Mouse (Mus musculus) embryonic fibroblast, embryonic 13.5 days (primary cell): ENCODE data around the gene Fnbp1l. TPM values are rescaled to one million over a fixed set of nuclear protein-coding genes. Genes with fewer than 3 reads are reported as not detected.

Source experiments
- H3K27ac ChIP-seq: 2 replicates; pipeline ENCODE4 v1.5.1; 2012; ENCODE audit warnings: low read length, control low read depth, inconsistent platforms; ENCODE audit not compliant: insufficient read depth
- H3K4me1 ChIP-seq: 2 replicates; pipeline ENCODE4 v1.6.1; 2011; ENCODE audit warnings: low read length; ENCODE audit not compliant: control insufficient read depth, insufficient read depth
- H3K4me3 ChIP-seq: 2 replicates; pipeline ENCODE4 v1.5.1; 2011; ENCODE audit warnings: mild to moderate bottlenecking, control low read depth, low read length; ENCODE audit not compliant: insufficient read depth
- CTCF ChIP-seq: IDR thresholded peaks from 2 replicates; pipeline ENCODE4 v1.5.1; 2011; ENCODE audit warnings: mild to moderate bottlenecking, control low read depth, low read length, moderate library complexity, borderline replicate concordance; ENCODE audit not compliant: insufficient read depth
- POLR2A ChIP-seq: IDR thresholded peaks from 2 replicates; pipeline ENCODE4 v1.6.1; 2011; ENCODE audit warnings: low read depth, mild to moderate bottlenecking, control low read depth, low read length, moderate library complexity
- polyA plus RNA-seq: library from polyadenylated mRNA; stranded (reverse); fragments of >200 nt; gene quantifications from 2 replicates; pipeline ENCODE4 v1.2.4, GENCODE M21; 2011; ENCODE audit warnings: low read depth; ENCODE audit not compliant: missing spikeins, insufficient read length

The Fnbp1l gene
- polyA plus RNA-seq, 1 experiment: 65.4 TPM

DNA sequence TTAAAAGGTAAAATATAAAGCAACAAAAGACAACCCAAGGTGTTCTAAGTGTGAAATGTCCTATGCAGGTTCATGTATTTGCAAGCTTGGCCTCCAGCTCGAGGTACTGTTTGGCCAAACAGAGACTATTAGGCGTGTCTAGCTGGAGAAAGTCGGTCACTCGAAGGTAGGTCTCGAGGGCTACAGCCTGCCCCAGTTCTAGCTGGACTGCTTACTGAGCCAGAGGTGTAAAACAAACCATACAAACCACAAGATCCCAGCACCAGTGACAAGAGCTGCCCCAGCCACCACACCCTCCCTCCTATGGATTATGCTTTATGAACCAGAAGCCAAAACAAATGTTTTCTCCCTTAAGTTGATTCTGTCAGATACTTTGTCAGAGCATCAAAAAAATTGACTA is 7.8 kb downstream of the Fnbp1l start:
- H3K27ac ChIP-seq: no peak overlapping the region
- no peak for TF ChIP-seq CTCF
- TF ChIP-seq POLR2A: no peak

DNA sequence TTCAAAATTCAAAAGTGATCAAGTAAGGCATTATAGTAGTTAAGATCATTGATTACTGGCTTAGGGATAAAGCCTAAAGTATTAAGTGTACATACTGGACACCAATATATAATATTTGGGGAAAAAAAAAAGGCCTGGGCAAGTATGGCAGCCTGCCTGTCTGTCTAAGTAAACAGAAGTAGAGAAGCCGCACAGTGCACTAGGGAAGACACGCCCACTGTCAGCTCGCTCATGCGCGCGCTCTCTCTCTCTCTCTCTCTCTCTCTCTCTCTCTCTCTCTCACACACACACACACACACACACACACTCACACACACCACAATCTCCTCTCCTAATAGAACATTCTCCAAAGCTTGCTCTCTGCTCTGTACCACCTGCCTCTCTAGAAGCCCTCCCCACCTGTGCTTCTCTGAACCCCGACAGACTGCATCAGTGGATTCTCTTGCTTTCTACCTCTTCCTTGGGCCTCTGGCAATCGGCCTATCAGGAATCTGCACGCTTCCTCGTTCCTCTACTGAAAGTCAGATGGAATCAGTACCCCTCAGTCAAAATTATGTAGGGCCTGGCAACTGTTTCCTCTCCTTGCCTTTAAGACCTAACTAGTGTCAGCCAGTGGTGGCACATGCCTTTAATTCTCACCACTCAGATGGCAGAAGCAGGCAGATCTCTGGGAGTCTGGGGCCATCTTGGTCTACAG is 13.3 kb downstream of the Fnbp1l start:
- H3K4me1 ChIP-seq: no peaks in the 10 kb centered on the region
- no peak overlapping the region for H3K27ac ChIP-seq
- TF ChIP-seq POLR2A (no peak), CTCF (no peak)
- no peak overlapping the region for H3K4me3 ChIP-seq

More for the DNA sequence above, 7.8 kb downstream of the Fnbp1l start:
- H3K4me3 ChIP-seq: no peak overlapping the region
- no peaks in the 10 kb centered on the region for H3K4me1 ChIP-seq

DNA sequence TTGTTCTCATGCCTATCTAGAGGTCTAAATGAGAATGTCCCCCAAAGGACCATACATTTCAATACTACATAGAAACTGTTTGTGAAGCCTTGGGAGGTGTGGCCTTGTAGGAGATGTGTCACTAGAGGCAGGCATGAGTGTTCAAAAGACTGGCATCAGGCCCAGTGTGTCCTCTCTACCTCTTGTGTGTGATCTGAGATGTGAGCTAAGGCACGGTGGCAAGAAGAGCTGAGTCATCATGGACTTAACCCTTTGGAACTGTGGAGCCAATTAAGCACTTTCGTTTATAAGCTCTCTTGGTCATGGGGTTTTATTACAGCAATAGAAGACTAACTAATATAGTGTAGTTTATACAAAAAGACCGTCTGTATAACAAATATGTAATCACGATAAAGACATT is 16.3 kb downstream of the Fnbp1l start:
- Histone ChIP-seq H3K4me3 (no peak overlapping the region), H3K4me1 (no peaks in the 10 kb centered on the region), H3K27ac (no peak overlapping the region)
- TF ChIP-seq CTCF: no peak
- no peak for TF ChIP-seq POLR2A

DNA sequence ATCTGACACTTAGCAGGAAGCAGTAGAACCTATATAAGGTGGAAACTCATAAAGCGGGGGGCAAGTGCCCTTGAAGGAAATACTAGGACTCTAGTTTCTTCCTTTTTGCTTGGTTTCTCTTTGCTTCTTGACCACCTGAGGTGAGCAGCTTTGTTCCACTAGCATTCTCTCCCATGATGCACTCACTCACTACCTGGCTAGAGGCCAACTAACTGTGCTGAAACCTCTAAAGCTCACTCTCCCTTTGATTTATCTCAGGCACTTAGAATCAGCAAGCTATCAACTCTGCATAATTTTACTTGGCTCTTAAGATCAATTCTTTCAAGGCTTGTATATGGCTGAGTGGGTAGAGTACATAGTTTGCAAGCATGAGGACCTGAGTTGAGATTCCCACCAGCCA is 17.1 kb downstream of the Fnbp1l start:
- H3K4me1 ChIP-seq: no peaks in the 10 kb centered on the region
- TF ChIP-seq CTCF (no peak), POLR2A (no peak)
- H3K4me3 ChIP-seq: no peak overlapping the region
- H3K27ac ChIP-seq: no peak overlapping the region

DNA sequence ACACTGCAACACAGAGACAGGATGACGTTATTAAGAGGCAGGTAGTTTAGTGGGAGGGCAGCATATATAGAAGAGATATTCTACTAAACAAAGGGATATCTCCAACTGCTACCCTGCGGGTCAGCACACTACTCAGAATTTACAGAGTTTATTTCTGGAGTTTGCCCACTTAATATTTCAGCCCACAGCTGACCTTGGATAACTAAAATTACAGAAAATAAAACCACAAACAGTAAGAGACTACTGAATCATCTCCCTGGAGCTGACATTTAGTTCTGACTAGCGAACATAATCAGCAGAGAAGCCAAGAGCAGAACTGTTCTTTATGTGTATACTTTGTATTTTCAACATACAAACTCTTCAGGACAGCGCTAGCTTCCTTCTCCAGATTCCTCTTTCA is 20.2 kb downstream of the Fnbp1l start:
- no peak overlapping the region for H3K27ac ChIP-seq
- H3K4me1 ChIP-seq: no peaks in the 10 kb centered on the region
- TF ChIP-seq CTCF (no peak), POLR2A (no peak)
- H3K4me3 ChIP-seq: no peak overlapping the region

DNA sequence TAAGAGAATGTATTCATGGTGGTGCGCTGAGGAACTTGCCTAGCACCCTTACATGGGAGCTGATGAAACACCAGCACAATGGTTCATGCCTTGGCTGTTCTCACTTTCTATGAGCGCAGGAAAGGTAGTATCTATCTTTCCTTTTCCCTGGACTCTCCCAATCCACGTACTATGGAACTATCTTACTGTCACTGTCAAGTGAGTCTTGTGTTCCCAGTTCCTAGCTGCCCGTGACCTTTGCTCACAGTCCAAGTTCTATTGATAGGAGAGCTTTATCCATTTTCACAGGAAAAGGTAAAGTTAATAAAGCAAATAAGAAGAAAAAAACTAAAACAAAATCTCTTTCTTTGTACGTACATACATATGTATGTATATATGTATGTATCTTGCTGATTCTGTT is 28.7 kb downstream of the Fnbp1l start:
- peaks cover 5% of the 10 kb centered on the region; the same call in 1 of the 2 replicates for H3K4me1 ChIP-seq
- TF ChIP-seq POLR2A (no peak), CTCF (no peak)
- H3K27ac ChIP-seq: no peak overlapping the region
- no peak overlapping the region for H3K4me3 ChIP-seq

DNA sequence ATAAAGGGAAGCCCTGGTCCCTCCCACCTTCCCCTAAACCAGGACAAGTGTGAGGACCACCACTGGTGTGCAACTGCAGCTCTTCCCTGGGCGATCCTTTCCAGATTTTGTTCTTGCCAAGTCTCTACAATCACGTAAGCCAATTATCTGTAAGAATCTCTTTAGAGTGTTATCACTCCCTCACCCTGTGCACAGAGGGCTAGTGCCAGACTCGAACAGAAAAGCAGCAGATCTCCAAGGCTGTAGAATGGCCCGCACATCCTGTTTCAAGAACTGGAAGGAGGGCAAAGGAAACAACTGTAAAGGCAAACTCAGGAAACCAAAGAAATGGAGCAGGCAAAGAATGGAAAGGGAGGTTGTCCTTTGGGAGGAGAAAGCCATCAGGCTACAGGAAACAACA is 29.2 kb downstream of the Fnbp1l start:
- peaks cover 5% of the 10 kb centered on the region; the same call in 1 of the 2 replicates for H3K4me1 ChIP-seq
- H3K4me3 ChIP-seq: no peak overlapping the region
- TF ChIP-seq CTCF: no peak
- no peak for TF ChIP-seq POLR2A
- H3K27ac ChIP-seq: no peak overlapping the region

DNA sequence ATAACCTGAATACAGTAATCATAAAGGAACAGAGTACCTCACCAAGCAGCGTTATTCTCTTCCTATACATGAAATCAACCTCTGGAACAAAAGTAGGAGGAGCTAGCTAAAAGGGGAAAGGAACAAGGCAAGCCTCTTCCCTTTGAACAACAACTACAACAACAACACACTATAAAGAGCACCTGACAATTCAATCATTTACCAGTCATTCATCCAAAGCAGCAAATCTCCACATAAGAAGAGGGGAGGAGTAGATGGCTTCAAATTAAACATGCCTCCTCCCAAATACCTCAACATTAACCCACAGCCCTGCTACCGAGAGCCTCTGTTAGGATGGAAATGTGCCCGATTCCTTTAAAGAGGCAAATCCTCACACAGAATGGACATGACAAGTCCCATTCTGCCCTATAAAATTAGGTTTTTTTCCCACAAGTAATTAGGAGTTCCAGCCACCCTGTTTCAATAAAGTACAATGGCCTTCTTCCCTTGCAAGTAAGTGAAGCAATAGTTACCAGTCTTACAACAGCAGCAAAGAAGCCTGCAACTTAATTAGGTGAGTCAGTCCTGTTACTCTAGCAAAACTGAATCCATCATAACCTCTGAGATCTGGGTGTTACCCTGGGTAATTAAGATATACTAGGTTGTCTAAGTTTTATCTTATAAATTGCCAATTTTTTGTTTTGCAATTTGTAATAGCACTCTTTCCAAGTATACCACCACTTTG is 32.4 kb downstream of the Fnbp1l start:
- Histone ChIP-seq H3K27ac (peak overlapping the region; percentile 89), H3K4me1 (peaks cover 5% of the 10 kb centered on the region; the same call in 1 of the 2 replicates), H3K4me3 (no peak overlapping the region)
- TF ChIP-seq POLR2A (no peak), CTCF (no peak)

DNA sequence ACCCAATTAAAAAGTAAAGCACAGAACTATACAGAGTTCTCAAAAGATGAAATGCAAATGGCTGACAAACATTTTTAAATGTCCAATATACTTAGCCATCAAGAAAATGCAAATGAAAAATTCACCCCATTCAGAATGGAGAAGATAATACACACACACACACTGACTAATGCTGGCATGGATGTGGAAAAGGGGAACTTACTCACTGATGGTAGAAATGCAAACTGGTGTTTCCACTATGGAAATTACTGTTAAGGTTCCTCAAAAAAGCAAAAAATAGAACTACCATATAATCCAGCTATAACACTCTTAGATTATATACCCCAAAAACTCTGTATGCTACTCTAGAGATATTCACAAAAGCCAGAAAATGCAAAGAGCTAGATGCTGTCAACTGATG is 42.2 kb downstream of the Fnbp1l start:
- H3K4me1 ChIP-seq: no peaks in the 10 kb centered on the region
- no peak overlapping the region for H3K27ac ChIP-seq
- TF ChIP-seq CTCF (no peak), POLR2A (no peak)
- H3K4me3 ChIP-seq: no peak overlapping the region

DNA sequence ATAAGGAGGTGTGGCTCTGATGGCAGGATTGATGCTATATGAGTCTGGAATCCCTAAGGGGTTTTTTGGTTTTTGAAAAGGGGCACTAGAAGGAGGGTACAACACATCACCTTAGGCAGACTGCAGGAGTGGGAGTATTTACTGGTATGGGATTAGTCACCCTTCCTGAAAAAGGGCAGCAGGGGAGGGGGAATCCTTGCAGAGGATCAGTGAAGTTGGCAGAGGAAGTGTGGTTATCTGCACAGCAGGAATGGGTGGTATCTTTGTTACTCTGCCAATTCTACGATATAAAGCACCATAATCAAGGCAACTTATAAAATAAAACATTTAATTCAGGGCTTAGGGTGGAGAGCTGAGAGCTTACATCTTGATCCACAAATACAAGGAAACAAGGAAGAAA is 44.6 kb downstream of the Fnbp1l start:
- no peak overlapping the region for H3K27ac ChIP-seq
- TF ChIP-seq POLR2A (no peak), CTCF (no peak)
- no peaks in the 10 kb centered on the region for H3K4me1 ChIP-seq

More for the DNA sequence above, 44.6 kb downstream of the Fnbp1l start:
- H3K4me3 ChIP-seq: no peak overlapping the region
